Mouse (Mus musculus) midbrain, postnatal 0 days (tissue): ENCODE measurements around the gene Ctdnep1. TPM values are rescaled to one million over a fixed set of nuclear protein-coding genes. Genes with fewer than 3 reads are reported as not detected.

Experiments used
- ATAC-seq: fragments of 200-750 bp; cut with Nextera tagmentation; 2 replicates; pipeline ENCODE4 v1.8.0; 2017; ENCODE audit warnings: moderate number of reproducible peaks, mild to moderate bottlenecking, moderate TSS enrichment, moderate library complexity; ENCODE audit not compliant: low FRiP score
- DNase-seq: peaks from one replicate; pipeline ENCODE4 v3.0.0-alpha.2; 2015; ENCODE audit warnings: low spot score
- H3K27ac ChIP-seq: fragments of 300-500 bp; sonication (generic); 2 replicates; pipeline ENCODE4 v1.5.1; 2014; ENCODE audit warnings: low read depth, mild to moderate bottlenecking, low read length, mixed read lengths
- H3K27me3 ChIP-seq: fragments of 300-500 bp; sonication (generic); 2 replicates; pipeline ENCODE4 v1.6.1; 2014; ENCODE audit warnings: low read length, control low read depth, mixed read lengths; ENCODE audit not compliant: insufficient read depth
- H3K36me3 ChIP-seq: fragments of 300-500 bp; sonication (generic); 2 replicates; pipeline ENCODE4 v1.6.1; 2014; ENCODE audit warnings: low read length, control low read depth, mixed read lengths; ENCODE audit not compliant: insufficient read depth
- H3K4me1 ChIP-seq: fragments of 300-500 bp; sonication (generic); 2 replicates; pipeline ENCODE4 v1.6.1; 2014; ENCODE audit warnings: mild to moderate bottlenecking, control low read depth, antibody characterized with exemption, low read length, mixed read lengths; ENCODE audit not compliant: insufficient read depth
- H3K4me2 ChIP-seq: fragments of 300-500 bp; sonication (generic); 2 replicates; pipeline ENCODE4 v1.6.1; 2014; ENCODE audit warnings: low read depth, mild to moderate bottlenecking, low read length, mixed read lengths; ENCODE audit not compliant: poor library complexity, severe bottlenecking
- H3K4me3 ChIP-seq: fragments of 300-500 bp; sonication (generic); 2 replicates; pipeline ENCODE4 v1.5.1; 2014; ENCODE audit warnings: low read depth, mild to moderate bottlenecking, low read length, moderate library complexity
- H3K9ac ChIP-seq: fragments of 300-500 bp; sonication (generic); replicated peaks from 2 replicates; pipeline ENCODE4 v1.6.1; 2014; ENCODE audit warnings: mild to moderate bottlenecking, low read length, moderate library complexity, mixed read lengths; ENCODE audit not compliant: poor library complexity, severe bottlenecking
- H3K9me3 ChIP-seq: fragments of 300-500 bp; sonication (generic); 2 replicates; pipeline ENCODE4 v1.6.1; 2016; ENCODE audit warnings: low read length, control low read depth
- CTCF ChIP-seq: IDR thresholded peaks from 2 replicates; pipeline ENCODE4 v1.5.1; 2016; ENCODE audit warnings: antibody characterized with exemption, mild to moderate bottlenecking
- WGBS: fragments of 180-500 bp; shearing (Covaris S2); extraction: QIAGEN DNeasy Blood & Tissue Kit; methylation state at CpG from one replicate; pipeline ENCODE4 v1.1.7; 2014; 5-methylcytosine and 5-hydroxymethylcytosine counted together
- polyA plus RNA-seq: library from polyadenylated mRNA; unstranded; fragments of >200 nt; fragmentation: Nextera tagmentation; extraction: Ambion mirVana; gene quantifications from 2 replicates; pipeline ENCODE4 v1.2.1, GENCODE M21; 2015
- total RNA-seq: library from RNA; depleted of rRNA; stranded (reverse); fragments of >200 nt; gene quantifications from 2 replicates; pipeline ENCODE4 v1.2.3, GENCODE M21; 2014

Gene Ctdnep1
- total and polyA plus RNA-seq, 2 experiments from 2014 or later, result 22.3 to 39.6 TPM

- Histone ChIP-seq H3K4me2 (peak overlapping the region; percentile 89), H3K27ac (no peak overlapping the region), H3K36me3 (peaks cover 28% of the 10 kb centered on the region), H3K4me3 (peak overlapping the region; percentile 81), H3K9ac (no peak overlapping the region), H3K4me1 (peaks cover 17% of the 10 kb centered on the region), H3K9me3 (no peaks in the 10 kb centered on the region), H3K27me3 (no peaks in the 10 kb centered on the region)
- ATAC-seq (no peak), DNase-seq (peak; percentile 72)
- peak; percentile 75 for TF ChIP-seq CTCF
Observed at GRCm38 (mm10) chr11:70001865-70002264, 20.9 kb downstream of the Ctdnep1 start.

DNA sequence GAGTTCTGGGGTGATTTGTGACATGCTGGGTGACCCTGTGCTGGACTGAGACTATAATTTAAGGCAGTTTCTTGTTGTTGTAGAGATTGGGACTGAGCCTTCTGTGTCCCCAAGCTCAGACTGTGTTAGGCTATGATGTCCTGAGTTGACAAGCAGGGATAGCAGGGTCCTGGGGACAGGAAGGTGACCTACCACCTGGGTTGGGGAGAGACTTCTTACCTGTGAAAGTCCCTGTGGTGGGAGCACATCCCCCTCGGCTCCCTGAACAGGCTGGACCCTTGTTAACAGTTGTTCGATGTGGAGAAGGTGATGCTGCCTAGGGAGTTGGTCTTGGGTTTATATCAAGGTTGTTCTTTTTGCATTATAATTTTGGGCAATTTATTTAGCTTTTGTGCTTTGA is 21.5 kb downstream of the Ctdnep1 start:
- 91% methylated on average over 2 of the region's 2 CpGs for WGBS
- Histone ChIP-seq H3K27ac (no peak overlapping the region), H3K4me3 (peak overlapping the region; percentile 81; the same call in 1 of the 2 replicates), H3K4me1 (peaks cover 17% of the 10 kb centered on the region), H3K4me2 (peak overlapping the region; percentile 89), H3K9me3 (no peaks in the 10 kb centered on the region), H3K9ac (0 out of 2 replicates have a peak overlapping the region, but pooled peaks have one; percentile 19), H3K36me3 (peaks cover 34% of the 10 kb centered on the region), H3K27me3 (no peaks in the 10 kb centered on the region)
- no peak for DNase-seq
- no peak for TF ChIP-seq CTCF
- no peak for ATAC-seq

- H3K9me3 ChIP-seq, result no peaks in the 10 kb centered on the region
- TF ChIP-seq CTCF, result peak; percentile 55
- no peak overlapping the region for H3K4me2 ChIP-seq
- peaks cover 55% of the 10 kb centered on the region for H3K36me3 ChIP-seq
- H3K27ac ChIP-seq, result no peak overlapping the region
- DNase-seq (peak; percentile 27), ATAC-seq (no peak)
- peaks cover 15% of the 10 kb centered on the region for H3K4me1 ChIP-seq
- H3K27me3 ChIP-seq, result no peaks in the 10 kb centered on the region
- WGBS, result 50% methylated on average over 5 of the region's 5 CpGs
- H3K9ac ChIP-seq, result no peak overlapping the region
- H3K4me3 ChIP-seq, result no peak overlapping the region
Observed at GRCm38 (mm10) chr11:70005521-70005920, 24.6 kb downstream of the Ctdnep1 start.

- H3K27me3 ChIP-seq, result no peaks in the 10 kb centered on the region
- peaks cover 5% of the 10 kb centered on the region; the same call in 1 of the 2 replicates for H3K4me1 ChIP-seq
- 92% methylated on average over 6 of the region's 6 CpGs for WGBS
- no peak overlapping the region for H3K4me2 ChIP-seq
- no peak overlapping the region for H3K9ac ChIP-seq
- ATAC-seq (no peak), DNase-seq (no peak)
- TF ChIP-seq CTCF, result no peak
- H3K27ac ChIP-seq, result no peak overlapping the region
- no peaks in the 10 kb centered on the region for H3K9me3 ChIP-seq
- H3K4me3 ChIP-seq, result no peak overlapping the region
- peaks cover 82% of the 10 kb centered on the region for H3K36me3 ChIP-seq
Observed at GRCm38 (mm10) chr11:70010033-70010432, 29.1 kb downstream of the Ctdnep1 start.

- Histone ChIP-seq H3K4me1 (peaks cover 5% of the 10 kb centered on the region; the same call in 1 of the 2 replicates), H3K27me3 (no peaks in the 10 kb centered on the region), H3K9ac (no peak overlapping the region), H3K4me2 (no peak overlapping the region), H3K36me3 (peaks cover 77% of the 10 kb centered on the region), H3K9me3 (no peaks in the 10 kb centered on the region), H3K27ac (no peak overlapping the region), H3K4me3 (no peak overlapping the region)
- ATAC-seq, result no peak
- TF ChIP-seq CTCF, result no peak
- no peak for DNase-seq
- WGBS, result 89% methylated on average over 12 of the region's 12 CpGs
Observed at GRCm38 (mm10) chr11:70010548-70010947, 29.6 kb downstream of the Ctdnep1 start.

DNA sequence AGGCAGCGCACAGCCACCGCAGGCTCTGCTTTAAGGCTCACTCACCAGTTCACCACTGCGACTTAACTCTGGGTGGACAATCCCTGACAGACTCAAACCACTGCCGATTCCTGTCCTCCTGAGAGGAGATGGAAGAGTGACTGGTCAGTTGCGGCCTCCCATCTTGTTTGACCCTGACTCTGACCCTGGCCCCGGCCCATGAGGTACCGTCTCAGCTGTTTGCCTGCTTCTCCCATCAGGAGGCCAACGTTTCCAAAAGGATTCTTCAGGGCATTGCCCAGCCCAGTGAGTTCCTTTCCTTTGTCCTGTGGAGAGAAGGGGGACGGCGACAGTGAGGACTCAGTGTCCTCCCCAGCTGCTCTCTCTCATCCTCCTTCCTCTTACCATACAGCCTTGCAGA is 30.0 kb downstream of the Ctdnep1 start:
- peaks cover 74% of the 10 kb centered on the region for H3K36me3 ChIP-seq
- H3K4me1 ChIP-seq, result peaks cover 5% of the 10 kb centered on the region; the same call in 1 of the 2 replicates
- no peak overlapping the region for H3K9ac ChIP-seq
- no peaks in the 10 kb centered on the region for H3K9me3 ChIP-seq
- H3K27ac ChIP-seq, result no peak overlapping the region
- no peaks in the 10 kb centered on the region for H3K27me3 ChIP-seq
- no peak for TF ChIP-seq CTCF
- no peak overlapping the region for H3K4me3 ChIP-seq
- H3K4me2 ChIP-seq, result no peak overlapping the region
- DNase-seq (no peak), ATAC-seq (no peak)
- 76% methylated on average over 10 of the region's 10 CpGs for WGBS
